Mouse (Mus musculus) megakaryocyte progenitor cell, adult 5-6 weeks (primary cell): Measurements from ENCODE around the gene Arhgap30. TPM values are rescaled to one million over a fixed set of nuclear protein-coding genes. Genes with fewer than 3 reads are reported as not detected.
A peak's percentile ranks its signal among the peaks of the same experiment; 100 is the strongest.

ENCODE experiments used
- ATAC-seq: replicated peaks from 2 replicates; pipeline ENCODE4 v1.8.0; 2016; ENCODE audit warnings: mild to moderate bottlenecking, moderate TSS enrichment, inconsistent platforms; ENCODE audit not compliant: poor library complexity
- total RNA-seq, 2 experiments: library from RNA; stranded (forward) in 1 of 2; stranded (reverse) in 1 of 2; fragments of 157-497, 149-512 nt in 1 of 2; fragments of 200-1000 nt in 1 of 2; gene quantifications; 2 replicates each; pipeline versions ENCODE4 v1.2.3 to v1.2.4; 2015 to 2017

Arhgap30 gene
- total RNA-seq, 2 experiments from 2014 or later: 31.7 to 68.0 TPM

DNA sequence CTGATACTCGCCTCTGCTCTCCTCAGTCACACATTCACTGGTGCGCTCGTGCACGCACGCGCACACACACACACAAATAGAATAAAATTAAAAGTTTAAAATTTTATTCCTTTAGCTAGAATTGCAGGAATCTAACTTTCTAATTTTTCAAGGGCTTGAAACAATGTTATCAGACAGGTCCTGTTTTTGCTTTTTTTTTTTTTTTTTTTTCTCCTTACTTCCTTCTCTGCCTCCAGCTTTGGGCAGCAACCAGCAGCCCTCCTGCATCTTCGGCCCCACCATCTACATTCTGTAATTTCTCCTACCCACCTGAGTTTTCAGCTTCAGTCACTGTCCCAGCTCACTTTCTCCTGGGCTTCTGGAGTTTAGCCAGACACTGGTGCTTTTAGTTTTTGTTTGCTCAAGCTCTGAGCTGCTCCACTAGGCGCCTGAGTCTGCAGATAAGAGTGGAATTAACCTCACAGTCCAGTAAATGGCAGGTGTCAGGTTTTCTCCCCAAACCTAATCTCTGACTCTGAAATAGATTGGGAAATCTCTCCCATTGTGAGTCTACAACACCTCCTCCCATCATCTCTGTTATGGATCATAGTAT, 33.8 kb downstream of the Arhgap30 start:
- ATAC-seq: peak; percentile 39; the same call in 1 of the 2 replicates

DNA sequence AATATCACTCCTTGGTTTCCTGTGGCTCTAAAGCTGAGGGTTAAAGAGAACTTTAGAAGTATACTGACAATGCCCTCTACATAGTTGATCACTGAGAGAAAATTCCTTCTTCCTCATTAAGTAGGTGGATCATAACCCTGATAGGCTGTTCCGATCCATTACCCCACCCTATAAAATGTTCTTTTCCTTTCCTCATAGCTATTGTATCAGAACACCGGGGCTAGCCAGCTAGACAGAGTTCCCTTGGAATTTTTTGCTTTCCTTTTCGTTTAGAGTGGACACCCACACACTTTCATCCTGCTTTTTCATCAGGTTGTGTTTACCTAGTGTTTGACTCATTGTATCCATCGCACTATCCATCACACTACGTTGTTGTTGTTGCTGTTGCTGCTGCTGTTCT, 35.9 kb downstream of the Arhgap30 start:
- ATAC-seq: no peak

DNA sequence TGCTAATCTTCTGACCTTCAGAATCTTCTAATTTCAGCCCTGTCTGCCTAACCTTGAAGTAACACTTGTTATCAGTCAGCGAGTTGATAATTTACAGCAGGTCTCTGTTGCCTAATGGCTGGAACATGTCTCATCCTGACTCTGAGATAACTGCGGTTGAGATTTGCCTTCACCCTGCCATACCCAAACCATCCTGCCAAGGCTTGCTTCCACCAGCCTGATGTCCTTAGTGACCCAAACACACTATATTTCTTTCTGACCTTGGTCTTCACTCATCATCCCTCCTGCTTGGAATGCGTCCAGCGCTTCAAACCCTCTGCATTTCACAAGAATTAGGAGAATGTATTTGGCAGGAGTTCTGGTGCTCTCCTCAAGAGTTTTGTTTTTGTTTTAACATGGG, 36.4 kb downstream of the Arhgap30 start:
- ATAC-seq: no peak

DNA sequence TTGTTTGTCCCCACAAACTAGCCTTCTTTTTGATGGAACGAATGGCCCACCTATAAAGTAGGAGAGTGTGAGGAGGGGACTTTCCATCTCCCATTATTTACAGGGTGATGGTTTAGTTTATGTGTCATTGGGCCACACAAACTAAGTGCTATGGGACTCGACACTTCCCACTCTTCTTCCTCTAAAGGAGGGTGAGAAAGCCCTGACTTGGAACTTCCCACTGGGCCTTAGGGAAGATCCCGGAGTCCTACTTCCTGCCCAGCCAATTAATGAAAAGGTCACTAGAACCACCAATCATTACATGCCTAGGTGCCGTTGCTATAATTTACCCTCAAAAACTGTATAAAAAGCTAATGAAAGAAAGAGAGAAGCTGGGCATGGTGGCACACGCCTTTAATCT, 43.4 kb downstream of the Arhgap30 start:
- no peak for ATAC-seq

DNA sequence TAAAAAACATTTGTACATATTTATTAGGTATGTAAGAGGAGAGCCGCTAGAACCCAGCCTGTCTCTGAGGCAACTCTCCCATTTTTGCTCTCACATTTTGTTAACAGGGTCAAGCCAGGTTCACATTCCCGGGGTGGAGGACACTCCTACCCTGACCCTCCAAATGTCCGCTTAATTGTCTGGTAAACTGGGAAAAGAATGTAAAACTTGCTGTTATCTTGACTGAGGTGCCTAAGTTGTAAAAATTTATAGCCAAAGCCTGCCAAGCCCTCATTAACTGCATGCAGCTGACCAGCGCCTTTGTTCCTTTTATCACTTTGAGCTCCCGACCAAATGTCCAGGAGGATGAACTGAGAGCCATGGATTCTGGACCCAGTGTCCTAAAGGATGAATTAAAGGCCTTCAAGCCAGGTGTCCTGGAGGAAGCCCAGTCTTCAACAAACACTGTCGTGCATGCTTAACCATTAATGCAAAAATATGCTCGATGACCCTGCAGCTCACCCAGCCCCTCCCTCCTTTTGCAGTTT, 46.6 kb downstream of the Arhgap30 start:
- ATAC-seq: no peak

DNA sequence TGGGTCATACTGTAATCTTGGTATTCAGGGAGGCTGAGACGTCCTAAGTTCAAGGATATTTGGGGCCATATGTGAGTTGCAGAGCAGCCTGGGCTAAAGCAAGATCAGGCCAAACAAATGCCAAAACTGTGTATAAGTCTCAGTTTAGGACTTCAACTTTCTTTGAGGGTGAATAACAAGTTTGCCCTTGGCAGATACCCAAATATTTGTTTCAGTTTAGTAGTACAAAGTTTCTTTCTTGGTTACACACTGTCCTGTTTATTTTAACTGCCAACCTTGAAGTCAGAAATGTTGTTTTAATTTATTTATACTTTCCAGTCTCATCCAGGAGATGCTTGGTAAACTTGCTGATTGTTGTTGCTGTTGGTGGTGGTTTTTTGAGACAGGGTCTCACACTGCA, 47.2 kb downstream of the Arhgap30 start:
- ATAC-seq: no peak

DNA sequence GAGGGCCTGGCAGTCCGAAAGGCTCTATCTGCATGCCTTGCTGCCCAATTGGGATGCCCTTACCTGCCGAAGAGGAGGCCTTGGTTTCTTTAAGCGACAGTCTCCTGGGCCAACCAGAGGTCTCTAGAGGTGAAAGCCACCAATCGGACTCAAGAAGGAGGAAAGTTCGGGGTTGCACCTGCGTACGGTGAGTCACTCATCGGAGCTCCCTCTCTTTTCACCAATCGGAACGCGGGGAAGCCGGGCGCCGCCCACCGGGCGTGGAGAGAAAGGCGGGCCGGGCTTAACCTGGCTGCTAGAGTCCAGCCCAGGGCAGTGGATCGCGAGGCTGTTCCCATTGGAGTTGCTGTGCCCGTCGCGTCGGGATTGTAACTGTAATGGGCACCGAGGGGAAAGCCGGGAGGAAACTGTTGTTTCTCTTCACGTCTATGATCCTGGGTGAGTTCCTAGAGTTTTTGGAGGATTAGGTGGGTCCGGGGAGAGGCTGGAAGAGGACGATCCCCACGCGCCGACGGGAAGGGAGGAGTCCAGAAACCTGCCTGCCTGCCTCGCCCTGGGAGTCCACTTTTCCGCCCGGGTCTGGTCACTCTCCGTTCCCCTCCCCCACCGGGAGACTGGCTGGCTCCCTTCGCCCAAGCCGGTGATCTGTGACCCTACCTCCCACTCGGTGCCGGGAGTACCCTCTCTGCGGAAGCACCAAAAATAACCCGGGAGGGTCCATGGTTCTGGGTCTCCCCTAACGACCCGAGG, 48.7 kb downstream of the Arhgap30 start, which contains the start of gene F11r:
TSS of gene F11r (plus strand) at position 272 of the 750 bp plus-strand sequence.
- peak; percentile 61 for ATAC-seq

DNA sequence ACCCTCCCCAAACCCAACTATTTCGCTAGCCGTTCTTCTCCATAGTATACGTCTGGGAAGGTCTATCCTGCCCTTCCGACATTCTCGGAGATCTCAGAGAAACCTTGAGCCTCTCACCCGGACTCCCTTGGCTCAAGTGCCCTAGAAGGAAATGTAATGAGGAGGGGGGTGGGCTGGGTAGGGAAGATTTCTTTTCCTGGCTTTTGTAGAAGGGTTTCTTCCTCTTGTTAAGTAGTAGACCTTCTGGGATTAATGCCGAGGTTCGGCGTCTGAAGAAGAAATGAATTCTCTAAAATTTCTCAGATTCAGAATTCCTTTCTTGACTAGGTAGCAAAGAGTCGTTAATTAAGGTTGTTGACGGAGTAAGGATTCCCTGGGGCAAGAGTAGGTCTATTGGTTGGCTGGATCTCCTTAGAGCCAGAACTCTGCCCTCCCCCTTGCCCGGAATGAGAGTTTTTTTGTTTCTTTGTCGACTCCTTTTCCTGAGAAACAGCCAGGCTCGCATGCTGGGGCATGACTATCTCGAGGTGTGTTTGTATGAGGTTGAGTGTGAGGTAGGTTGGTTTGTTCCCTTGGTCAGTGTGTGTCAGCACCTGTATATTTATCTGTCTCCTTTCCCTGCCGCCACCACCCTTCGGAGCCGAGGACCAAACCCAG, 49.4 kb downstream of the Arhgap30 start:
- ATAC-seq: no peak

DNA sequence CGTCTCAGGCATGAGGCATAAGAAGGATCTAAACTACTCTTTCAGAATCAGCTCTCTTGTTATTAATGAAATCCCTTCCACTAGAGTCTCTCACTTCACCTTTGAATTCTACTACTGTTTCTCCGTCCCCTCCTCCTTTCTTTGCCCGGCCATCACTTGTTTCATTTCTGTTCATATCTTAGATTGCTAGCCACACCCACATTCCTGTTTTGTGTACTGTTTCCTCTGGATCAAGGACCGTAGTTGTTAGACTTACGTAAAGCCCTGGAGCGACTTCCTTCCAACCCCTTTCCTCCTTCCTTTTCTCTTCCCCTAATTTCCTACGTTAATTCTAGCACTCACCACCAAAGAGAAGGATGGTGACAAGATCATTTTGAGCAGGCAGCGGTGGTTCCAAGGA, 50.3 kb downstream of the Arhgap30 start:
- no peak for ATAC-seq

DNA sequence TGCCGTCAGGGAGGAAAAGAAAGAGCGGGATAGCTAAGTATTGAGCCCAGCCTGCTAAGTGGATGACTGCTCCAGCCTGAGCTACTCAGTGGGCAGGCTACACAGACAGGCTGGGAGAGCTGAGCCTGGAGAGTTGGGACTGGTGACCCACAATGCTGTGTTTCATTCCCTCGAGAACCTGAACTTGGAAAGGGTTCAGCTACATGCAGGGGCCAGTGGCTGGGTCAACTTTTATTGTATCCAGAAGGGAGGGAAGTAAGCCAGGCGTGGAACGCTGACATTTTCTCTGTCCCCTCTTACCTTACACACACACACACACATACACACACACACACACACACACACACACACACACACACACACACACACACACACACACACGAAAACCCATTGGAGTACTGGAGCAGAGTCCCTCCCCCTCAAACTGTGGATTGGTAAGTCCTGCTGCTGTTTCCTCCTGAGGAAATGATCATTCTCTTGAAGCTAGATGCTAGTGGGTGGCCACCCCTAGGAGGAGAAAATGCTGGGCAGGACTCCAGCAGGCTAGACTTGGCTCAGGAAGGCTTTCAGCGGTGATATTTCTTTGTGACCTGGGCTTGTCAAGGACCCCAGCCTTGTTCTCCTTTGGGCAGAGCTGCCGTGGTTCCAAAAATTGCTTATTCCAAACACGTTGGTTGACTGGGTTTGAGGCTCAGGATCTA, 51.4 kb downstream of the Arhgap30 start:
- peak; percentile 33 for ATAC-seq

DNA sequence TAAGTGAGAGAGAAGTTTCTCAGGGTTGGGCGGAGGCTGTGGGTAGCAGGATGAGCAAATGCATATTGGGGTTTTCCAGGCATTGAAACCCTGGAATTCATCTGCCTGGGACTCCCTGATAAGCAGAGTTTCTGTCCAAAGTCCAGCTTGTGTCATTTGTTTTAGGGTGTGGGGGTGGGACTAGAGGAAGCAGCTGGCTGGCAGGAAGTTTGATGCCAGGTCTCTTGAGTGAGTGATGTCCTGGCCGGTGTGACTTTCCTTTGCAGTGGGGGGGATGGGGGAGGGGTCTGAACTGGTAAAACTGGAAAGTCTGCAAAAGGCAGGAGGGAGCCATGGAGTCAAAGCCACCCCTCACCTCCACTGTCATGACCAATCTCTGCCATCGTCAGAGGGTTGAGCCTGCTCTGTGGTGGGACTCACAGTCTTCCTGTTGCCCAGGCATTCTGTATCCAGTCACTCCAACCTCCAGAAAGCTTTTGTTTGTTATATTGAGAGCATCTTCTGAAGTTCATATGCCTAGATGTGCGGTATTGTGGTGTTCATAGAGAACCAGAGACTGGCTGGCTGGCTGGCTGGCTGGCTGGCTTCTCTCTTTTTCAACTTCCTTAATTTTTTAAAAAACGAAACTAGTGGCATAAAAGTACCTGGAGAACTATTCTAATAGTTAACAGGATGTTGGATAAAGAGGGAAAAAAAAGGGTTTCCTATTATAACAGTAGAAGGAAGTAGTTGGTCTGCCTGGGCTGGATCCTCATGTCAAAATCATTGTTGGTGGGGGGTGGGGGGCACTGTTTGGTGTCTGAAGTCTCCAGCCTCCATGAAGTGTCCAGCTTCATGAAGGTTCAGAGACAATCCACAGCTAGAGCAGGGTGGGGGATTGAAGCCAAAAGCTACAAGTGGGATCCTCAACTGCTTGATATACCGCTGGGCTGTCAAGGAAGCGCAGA, 53.0 kb downstream of the Arhgap30 start:
- peak; percentile 38 for ATAC-seq

DNA sequence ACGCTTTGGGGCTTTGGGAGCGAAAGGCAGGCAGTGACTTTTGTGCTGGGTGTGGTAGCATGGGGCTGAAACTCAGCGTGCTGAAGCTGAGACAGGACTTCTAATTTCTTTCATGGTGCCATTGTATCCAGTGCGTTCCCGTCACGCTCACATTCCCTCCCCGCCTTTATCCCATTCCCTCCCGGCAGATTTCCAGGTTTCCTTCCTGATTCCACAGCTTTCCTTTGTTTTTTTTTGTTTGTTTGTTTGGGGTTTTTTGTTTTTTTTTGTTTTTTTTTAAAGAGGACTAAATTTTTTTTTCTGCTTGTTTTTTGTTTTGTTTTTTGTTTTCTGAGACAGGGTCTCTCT, 53.6 kb downstream of the Arhgap30 start:
- no peak for ATAC-seq

DNA sequence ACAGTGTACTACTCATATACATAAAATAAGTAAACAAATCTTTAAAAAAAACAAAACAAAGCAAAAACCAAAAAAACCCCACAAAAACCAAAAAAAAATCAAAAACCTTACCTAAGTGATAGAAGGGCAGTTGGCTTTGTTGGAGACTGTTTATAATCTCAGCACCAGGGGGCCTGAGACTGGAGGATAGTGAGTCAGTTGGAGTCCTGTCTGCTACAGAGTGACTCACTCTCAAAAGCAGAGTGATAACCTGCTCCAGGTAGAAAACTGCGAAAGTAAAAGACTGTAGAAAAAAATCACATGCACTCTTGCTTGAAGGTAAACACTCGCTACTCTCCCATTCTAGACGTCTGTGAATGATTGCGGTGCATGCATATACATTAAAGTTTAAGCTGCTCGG, 56.3 kb downstream of the Arhgap30 start:
- ATAC-seq: no peak

DNA sequence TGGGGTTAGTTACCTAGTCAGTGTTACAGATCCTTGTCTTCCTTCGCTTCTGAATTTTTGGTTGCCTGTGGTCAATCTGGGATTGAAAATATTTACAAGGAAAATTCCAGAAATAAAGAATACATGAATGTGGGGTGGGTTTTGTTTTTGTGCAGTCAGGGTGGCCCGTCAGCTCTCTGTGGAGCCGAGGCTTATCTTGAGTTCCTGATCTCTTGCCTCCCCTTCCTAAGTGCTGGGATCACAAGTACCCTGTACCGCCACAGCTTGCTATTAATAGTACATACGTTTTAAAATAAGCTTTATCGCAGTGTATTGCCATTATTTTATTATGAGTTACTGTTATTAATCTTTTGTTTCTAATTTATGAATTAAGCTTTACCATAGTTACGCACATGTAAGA, 58.1 kb downstream of the Arhgap30 start:
- ATAC-seq: no peak

DNA sequence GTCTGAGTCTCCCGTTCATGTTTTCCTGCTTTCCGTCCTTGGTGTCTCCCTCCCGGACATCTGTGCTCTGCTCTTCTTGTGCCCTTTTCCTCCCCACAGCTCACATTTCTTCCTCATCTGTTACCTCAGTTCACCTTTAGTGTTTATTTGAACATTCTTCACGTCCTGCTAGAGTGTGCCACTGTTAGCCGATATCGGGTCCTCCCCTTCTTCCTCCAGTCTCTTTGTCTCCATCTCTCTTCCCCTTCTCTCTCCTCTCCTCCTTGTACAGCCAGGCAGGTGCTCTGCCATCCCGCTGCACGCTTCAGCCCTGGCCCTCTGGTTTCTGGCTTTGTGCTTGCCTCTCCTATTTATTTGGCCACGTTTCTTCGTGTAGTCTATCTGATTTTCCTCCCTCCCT, 58.9 kb downstream of the Arhgap30 start:
- 0 out of 2 replicates have a peak, but pooled peaks have one; percentile 26 for ATAC-seq

DNA sequence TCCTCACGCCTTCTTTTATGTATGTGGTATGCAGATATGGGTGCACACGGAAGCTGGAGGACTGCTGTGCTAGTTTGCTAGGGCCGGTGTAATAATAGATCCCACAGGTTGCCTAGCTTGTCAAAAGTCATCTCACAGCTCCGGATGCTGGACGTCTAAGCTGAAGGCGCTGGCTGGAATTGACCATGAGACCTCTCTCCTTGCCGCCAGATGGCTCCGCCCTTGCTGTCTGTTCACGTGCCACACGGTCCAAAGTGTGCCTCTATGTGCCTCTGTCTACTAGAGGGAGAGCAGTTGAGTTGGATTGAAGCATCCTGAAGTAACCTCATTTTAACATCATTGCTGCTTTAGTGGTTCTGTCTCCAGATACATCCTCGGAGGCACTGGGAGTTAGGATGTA, 61.3 kb downstream of the Arhgap30 start:
- no peak for ATAC-seq

DNA sequence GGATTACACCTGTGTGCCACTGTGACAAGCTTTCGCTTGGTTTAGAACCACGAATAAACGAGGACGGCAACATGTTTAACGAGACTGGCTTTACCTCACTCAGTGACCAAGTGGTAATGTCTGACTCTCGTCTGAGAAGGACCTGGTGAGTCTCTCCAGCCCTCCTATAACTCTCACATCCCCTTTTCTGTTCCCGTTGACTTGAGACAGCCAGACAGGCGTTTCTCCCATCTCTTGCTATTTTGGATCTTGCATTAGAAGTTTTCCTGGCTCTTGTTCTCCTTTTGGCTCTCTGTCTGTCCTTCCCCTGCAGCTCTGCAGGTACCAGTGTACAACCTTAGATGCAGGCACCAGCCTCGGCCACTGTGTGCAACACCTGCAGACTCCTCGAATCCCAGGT, 62.2 kb downstream of the Arhgap30 start:
- peak; percentile 62 for ATAC-seq

DNA sequence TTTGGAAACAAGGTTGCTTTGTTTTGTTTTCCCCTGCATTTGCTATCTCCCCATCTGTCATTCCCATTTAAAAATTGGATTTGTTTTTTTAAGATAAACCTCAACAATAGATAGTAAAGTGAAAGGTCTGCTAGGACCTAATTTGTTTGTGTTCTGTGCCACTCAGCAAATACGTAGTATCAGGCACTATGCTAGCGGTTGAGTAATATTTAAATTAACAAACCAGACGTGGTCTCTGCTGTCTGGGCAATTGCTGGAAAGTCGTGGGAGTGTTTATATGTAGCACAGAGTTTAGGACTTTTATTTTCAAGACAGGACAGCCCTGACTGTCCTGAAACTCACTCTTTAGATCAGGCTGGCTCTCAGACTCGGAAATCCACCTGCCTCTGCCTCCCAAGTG, 63.8 kb downstream of the Arhgap30 start:
- ATAC-seq: no peak

DNA sequence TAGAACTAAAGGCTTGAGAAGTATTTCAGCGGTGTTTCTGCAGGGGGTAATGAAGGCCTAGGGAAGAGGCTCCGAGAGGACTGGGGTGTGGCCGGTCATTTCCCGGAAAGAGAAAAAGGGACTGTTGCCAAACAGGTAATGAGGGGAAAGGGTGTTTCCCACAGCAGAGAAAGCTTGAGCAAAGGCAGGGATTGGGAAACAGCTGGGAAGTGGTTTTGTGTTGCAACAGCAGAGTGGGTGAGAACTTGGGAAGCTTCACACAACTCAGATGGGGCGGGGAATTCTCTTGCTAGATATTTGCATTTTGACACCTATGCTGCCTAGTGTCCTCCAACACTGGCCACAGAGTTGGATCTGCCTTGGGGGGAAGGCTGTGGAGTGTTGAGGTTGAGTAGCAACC, 64.2 kb downstream of the Arhgap30 start:
- peak; percentile 76 for ATAC-seq

DNA sequence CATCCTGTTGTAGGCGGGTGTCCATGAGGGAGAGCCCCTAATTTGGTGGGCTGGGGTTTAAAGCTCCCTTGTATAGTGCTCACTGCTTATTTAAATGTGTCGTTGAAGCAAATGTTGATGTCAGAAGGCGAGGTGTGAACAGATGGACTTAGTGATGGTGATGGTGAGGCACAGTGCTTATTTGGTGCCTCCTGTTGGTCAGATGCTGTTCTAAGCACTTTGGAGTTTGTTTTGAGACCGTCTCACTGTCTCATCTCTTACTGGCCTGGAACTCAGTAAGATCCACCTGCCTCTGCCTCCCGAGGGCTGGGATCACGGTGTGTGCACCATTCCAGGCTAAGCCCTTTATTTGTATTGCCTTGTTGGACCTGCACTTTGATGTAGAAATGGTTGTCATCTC, 66.2 kb downstream of the Arhgap30 start:
- no peak for ATAC-seq
